Mouse (Mus musculus): ENCODE results near the gene Gm12355.
A peak's percentile ranks its signal among the peaks of the same experiment; 100 is the strongest.

The Gm12355 gene

GRCm38 (mm10) chr11:98581286-98582029, 44.0 kb downstream of the Gm12355 start:
- DNase-seq (ENCODE audit: low spot score): no peak

- peak; percentile 81 for DNase-seq (ENCODE audit: low spot score)
These were observed 45.0 kb downstream of the Gm12355 start for GRCm38 (mm10) chr11:98580301-98581121.

- no peak for DNase-seq (ENCODE audit: low spot score)
These were observed 47.7 kb downstream of the Gm12355 start for GRCm38 (mm10) chr11:98577776-98578175.
